Mouse (Mus musculus): ENCODE measurements around the gene Erbb4. TPM values are rescaled to one million over a fixed set of nuclear protein-coding genes. Genes with fewer than 3 reads are reported as not detected.
A peak's percentile ranks its signal among the peaks of the same experiment; 100 is the strongest.

The Erbb4 gene
- polyA plus RNA-seq, 1 experiment from 2014 or later, result 22.3 TPM

DNA sequence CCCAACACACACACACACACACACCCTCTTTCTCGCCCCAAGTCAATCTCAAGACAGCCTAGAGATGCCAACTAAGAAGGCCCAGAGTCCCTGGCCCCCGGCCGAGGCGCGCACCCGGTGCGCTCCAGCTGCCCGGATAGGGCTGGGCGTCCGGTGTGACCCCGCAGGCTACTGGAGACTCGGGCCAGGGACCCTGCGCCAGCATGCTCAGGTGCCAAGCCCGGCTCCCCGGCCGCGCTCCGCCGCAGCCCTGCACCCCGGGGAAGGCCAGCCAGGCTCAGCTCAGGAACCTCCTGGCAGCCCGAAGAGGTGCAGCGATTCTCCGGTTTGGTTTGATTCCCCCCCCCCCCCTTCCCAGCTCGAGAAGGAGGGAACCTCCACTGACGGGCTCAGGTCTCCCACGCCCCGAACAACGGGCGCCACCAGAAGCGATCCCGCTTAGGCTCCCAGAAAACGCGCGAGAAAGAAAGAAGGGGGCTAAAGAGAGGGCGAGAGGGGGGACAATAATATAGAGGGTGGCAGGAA, 860 bp downstream of the Erbb4 start:
- Histone ChIP-seq H3K27me3 (ENCODE audit: control insufficient read depth, insufficient read depth, low read length) (0 out of 2 replicates have a peak, but pooled peaks cover 3% of the 10 kb centered on the region), H3K36me3 (ENCODE audit: control insufficient read depth, insufficient read depth, low read length) (no peaks in the 10 kb centered on the region), H3K27ac (replicated peaks; ENCODE audit: low read depth, low read length) (peak overlapping the region; percentile 82), H3K9ac (replicated peaks; ENCODE audit: low read length) (peak overlapping the region; percentile 78), H3K4me1 (ENCODE audit: control insufficient read depth, insufficient read depth, low read length) (peaks cover 8% of the 10 kb centered on the region; the same call in 1 of the 2 replicates), H3K9me3 (ENCODE audit: control insufficient read depth, low read length) (no peaks in the 10 kb centered on the region), H3K4me3 (replicated peaks; ENCODE audit: low read depth, low read length) (peak overlapping the region; percentile 76), H3K4me2 (ENCODE audit: low read length) (peak overlapping the region; percentile 88)
- DNase-seq (peak; percentile 67), ATAC-seq (ENCODE audit: low FRiP score, low TSS enrichment) (peak; percentile 53)
- 0% methylated on average over 35 of the region's 35 CpGs for WGBS

DNA sequence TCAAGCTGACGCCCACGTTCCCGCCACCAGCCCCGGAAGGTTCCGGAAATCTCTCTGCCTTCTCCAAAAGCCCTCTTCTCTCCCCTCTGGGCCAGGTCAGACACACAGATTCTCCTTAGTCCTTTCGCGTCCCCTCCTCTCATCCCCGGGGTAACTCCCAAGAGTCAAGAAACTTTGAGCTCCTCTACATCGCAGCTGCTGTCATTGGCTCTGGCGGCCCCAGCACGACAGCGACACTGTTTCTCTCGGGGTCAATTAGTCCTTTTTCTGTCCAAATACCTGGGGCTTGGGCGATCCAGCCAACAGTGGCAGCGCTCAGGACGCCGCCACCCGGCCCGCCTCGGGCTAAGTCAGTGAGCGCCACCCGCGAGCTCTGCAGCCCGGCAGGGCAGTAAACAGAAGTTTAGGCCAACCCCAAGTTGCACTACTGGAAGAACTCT, 1.5 kb downstream of the Erbb4 start:
- H3K9me3 ChIP-seq (ENCODE audit: control insufficient read depth, low read length), result no peaks in the 10 kb centered on the region
- peak overlapping the region; percentile 74 for H3K27ac ChIP-seq (replicated peaks; ENCODE audit: low read depth, low read length)
- H3K27me3 ChIP-seq (ENCODE audit: control insufficient read depth, insufficient read depth, low read length), result 0 out of 2 replicates have a peak, but pooled peaks cover 3% of the 10 kb centered on the region
- H3K4me2 ChIP-seq (ENCODE audit: low read length), result peak overlapping the region; percentile 88
- peak; percentile 70 for DNase-seq
- H3K4me1 ChIP-seq (ENCODE audit: control insufficient read depth, insufficient read depth, low read length), result peaks cover 8% of the 10 kb centered on the region; the same call in 1 of the 2 replicates
- H3K9ac ChIP-seq (replicated peaks; ENCODE audit: low read length), result peak overlapping the region; percentile 58
- H3K36me3 ChIP-seq (ENCODE audit: control insufficient read depth, insufficient read depth, low read length), result no peaks in the 10 kb centered on the region
- WGBS, result under 1% methylated on average over 24 of the region's 24 CpGs
- no peak for ATAC-seq (ENCODE audit: low FRiP score, low TSS enrichment)
- H3K4me3 ChIP-seq (replicated peaks; ENCODE audit: low read depth, low read length), result peak overlapping the region; percentile 76

DNA sequence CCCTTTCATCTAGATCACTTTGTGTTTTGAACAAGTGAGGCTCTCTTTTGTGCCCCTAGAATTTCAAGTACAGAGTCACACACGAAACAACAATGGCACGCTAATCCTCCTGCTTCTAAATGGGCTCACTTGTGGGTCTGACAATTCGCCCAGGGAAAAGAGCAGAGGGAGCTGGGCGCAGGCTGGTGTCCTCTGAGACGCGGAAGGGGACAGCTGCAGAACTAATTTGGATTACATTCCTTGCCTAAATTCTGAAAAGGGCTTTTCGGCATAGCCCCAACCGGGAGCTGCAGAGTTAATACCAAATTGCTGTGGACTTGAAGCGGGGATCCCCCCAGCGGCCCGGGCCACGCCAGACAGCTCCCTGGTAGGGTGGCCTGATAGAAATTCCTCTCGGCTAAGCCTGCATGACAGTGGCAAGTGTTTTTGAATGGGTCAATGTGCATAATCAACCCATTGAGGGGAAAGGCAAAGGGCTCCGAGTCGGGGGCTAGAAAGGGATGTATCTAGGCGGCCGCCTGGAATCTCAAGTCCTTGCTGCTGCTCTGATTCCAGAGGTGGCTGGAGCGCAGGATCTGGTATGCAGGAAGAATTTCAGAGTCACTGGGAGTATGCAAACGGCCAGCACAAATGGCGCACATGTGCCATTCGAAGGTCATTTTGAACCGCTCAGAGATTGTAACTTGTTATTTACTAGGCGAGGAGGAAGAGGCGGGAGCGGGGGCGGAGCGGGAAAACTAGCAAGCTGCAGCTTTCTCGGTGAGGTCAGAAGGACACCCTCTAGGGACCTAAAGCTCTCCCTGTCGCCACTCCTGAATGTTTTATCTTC, 2.2 kb downstream of the Erbb4 start:
- Histone ChIP-seq H3K9ac (replicated peaks; ENCODE audit: low read length) (peak overlapping the region; percentile 58), H3K27me3 (ENCODE audit: control insufficient read depth, insufficient read depth, low read length) (0 out of 2 replicates have a peak, but pooled peaks cover 3% of the 10 kb centered on the region), H3K9me3 (ENCODE audit: control insufficient read depth, low read length) (no peaks in the 10 kb centered on the region), H3K36me3 (ENCODE audit: control insufficient read depth, insufficient read depth, low read length) (no peaks in the 10 kb centered on the region), H3K27ac (replicated peaks; ENCODE audit: low read depth, low read length) (peak overlapping the region; percentile 74), H3K4me2 (ENCODE audit: low read length) (peak overlapping the region; percentile 88), H3K4me3 (replicated peaks; ENCODE audit: low read depth, low read length) (peak overlapping the region; percentile 76), H3K4me1 (ENCODE audit: control insufficient read depth, insufficient read depth, low read length) (peaks cover 8% of the 10 kb centered on the region; the same call in 1 of the 2 replicates)
- ATAC-seq (ENCODE audit: low FRiP score, low TSS enrichment) (peak; percentile 74), DNase-seq (peak; percentile 81)
- under 1% methylated on average over 29 of the region's 29 CpGs for WGBS

DNA sequence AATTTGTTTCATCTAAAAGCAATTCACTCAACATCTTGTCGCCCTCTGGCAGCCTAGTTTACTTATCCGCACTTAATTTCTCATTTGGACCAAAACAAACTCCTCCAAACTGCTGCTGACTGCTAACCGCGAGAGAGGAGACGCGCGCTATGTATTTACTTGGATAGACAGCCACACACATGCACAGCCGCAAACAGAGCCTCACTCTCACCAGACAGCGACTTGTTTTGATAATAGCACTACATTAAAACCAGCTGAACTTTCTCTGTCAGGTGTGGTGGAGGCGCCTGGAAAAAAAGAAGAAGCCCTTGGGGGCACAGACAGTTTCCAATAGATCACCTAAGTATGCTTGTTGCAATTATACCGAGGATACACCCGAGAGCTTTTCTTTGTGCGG, 2.8 kb downstream of the Erbb4 start:
- Histone ChIP-seq H3K36me3 (ENCODE audit: control insufficient read depth, insufficient read depth, low read length) (no peaks in the 10 kb centered on the region), H3K9me3 (ENCODE audit: control insufficient read depth, low read length) (no peaks in the 10 kb centered on the region), H3K27ac (replicated peaks; ENCODE audit: low read depth, low read length) (peak overlapping the region; percentile 74), H3K4me3 (replicated peaks; ENCODE audit: low read depth, low read length) (peak overlapping the region; percentile 76), H3K27me3 (ENCODE audit: control insufficient read depth, insufficient read depth, low read length) (0 out of 2 replicates have a peak, but pooled peaks cover 3% of the 10 kb centered on the region), H3K4me1 (ENCODE audit: control insufficient read depth, insufficient read depth, low read length) (peaks cover 8% of the 10 kb centered on the region; the same call in 1 of the 2 replicates), H3K4me2 (ENCODE audit: low read length) (peak overlapping the region; percentile 88), H3K9ac (replicated peaks; ENCODE audit: low read length) (peak overlapping the region; percentile 58; the same call in 1 of the 2 replicates)
- ATAC-seq (ENCODE audit: low FRiP score, low TSS enrichment), result peak; percentile 22; the same call in 1 of the 2 replicates
- WGBS, result 0% methylated on average over 13 of the region's 13 CpGs
- peak; percentile 78 for DNase-seq

DNA sequence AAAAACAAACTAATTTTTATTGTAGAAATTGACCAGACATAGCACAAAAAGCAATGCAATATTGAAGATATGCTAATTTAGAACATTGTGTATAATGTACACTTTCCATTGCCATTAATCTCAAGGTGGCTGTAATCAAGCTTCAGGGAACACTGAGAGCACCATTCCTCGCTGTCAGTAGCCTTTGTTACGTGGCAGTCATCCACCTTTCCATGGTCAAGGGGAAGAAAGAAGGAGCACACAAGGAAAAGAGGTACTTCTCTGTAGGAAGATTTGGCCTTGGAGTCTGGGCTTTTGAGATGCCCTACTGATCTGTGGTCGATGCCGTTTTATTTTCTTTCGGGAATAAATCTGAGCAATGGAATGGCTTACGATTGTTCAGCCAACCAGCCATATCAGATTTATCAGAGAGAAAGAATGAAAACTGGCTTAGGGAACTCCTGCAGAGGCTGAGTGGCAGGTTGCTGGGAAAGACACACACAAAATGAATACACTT, 4.6 kb downstream of the Erbb4 start:
- Histone ChIP-seq H3K27me3 (ENCODE audit: control insufficient read depth, insufficient read depth, low read length) (no peaks in the 10 kb centered on the region), H3K4me3 (replicated peaks; ENCODE audit: low read depth, low read length) (no peak overlapping the region), H3K9me3 (ENCODE audit: control insufficient read depth, low read length) (no peaks in the 10 kb centered on the region), H3K9ac (replicated peaks; ENCODE audit: low read length) (peak overlapping the region; percentile 27; the same call in 1 of the 2 replicates), H3K4me1 (ENCODE audit: control insufficient read depth, insufficient read depth, low read length) (peaks cover 8% of the 10 kb centered on the region; the same call in 1 of the 2 replicates), H3K27ac (replicated peaks; ENCODE audit: low read depth, low read length) (peak overlapping the region; percentile 54), H3K36me3 (ENCODE audit: control insufficient read depth, insufficient read depth, low read length) (no peaks in the 10 kb centered on the region), H3K4me2 (ENCODE audit: low read length) (peak overlapping the region; percentile 42)
- DNase-seq, result peak; percentile 44
- no peak for ATAC-seq (ENCODE audit: low FRiP score, low TSS enrichment)
- 18% methylated on average over 6 of the region's 6 CpGs for WGBS

DNA sequence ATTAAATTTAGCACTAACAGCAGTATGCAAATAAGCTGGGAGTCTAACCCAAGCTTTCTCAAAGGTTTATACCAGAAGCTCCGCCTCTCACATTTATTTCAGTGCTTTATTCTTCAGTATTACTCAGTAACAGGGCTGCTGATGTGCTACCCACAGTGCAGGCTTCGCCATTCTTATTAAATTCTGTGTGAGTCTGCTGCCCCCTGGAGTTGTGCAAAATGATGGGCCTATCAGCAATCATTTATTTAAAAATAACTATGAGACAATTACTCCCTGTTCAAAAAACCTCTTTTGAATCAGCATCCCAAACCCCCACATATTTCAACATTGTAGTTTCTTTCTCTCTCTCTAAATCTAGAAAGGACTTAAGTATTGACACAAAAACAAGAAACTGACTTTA, 6.2 kb downstream of the Erbb4 start:
- H3K36me3 ChIP-seq (ENCODE audit: control insufficient read depth, insufficient read depth, low read length), result no peaks in the 10 kb centered on the region
- ATAC-seq (ENCODE audit: low FRiP score, low TSS enrichment) (no peak), DNase-seq (peak; percentile 24)
- no peak overlapping the region for H3K4me2 ChIP-seq (ENCODE audit: low read length)
- no peak overlapping the region for H3K4me3 ChIP-seq (replicated peaks; ENCODE audit: low read depth, low read length)
- H3K27ac ChIP-seq (replicated peaks; ENCODE audit: low read depth, low read length), result no peak overlapping the region
- H3K4me1 ChIP-seq (ENCODE audit: control insufficient read depth, insufficient read depth, low read length), result peaks cover 8% of the 10 kb centered on the region; the same call in 1 of the 2 replicates
- no peaks in the 10 kb centered on the region for H3K27me3 ChIP-seq (ENCODE audit: control insufficient read depth, insufficient read depth, low read length)
- H3K9me3 ChIP-seq (ENCODE audit: control insufficient read depth, low read length), result no peaks in the 10 kb centered on the region
- no peak overlapping the region for H3K9ac ChIP-seq (replicated peaks; ENCODE audit: low read length)
- WGBS, result 81% methylated on average over 2 of the region's 2 CpGs

DNA sequence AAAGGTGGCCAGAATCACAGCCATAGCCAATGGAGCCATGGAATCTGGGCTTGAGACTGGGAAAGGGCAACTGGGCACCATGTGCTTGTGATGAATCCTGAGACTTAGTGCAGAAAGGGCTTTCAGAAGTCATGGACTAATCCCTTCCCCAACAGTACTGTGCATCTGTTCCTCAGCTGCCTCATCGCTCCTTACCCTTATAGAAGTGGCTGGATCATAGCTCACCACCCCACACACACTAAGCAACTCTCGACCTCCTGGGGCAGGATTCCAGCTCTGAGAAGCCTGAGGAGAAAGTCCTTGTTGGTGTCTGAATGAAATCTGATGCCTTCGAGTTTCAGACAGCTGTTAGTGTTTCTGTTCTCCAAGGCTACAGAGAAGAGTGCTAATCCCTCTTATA, 14.8 kb downstream of the Erbb4 start:
- Histone ChIP-seq H3K9me3 (ENCODE audit: control insufficient read depth, low read length) (no peaks in the 10 kb centered on the region), H3K9ac (replicated peaks; ENCODE audit: low read length) (no peak overlapping the region), H3K4me2 (ENCODE audit: low read length) (no peak overlapping the region), H3K27ac (replicated peaks; ENCODE audit: low read depth, low read length) (no peak overlapping the region), H3K27me3 (ENCODE audit: control insufficient read depth, insufficient read depth, low read length) (no peaks in the 10 kb centered on the region), H3K4me3 (replicated peaks; ENCODE audit: low read depth, low read length) (no peak overlapping the region), H3K4me1 (ENCODE audit: control insufficient read depth, insufficient read depth, low read length) (no peaks in the 10 kb centered on the region), H3K36me3 (ENCODE audit: control insufficient read depth, insufficient read depth, low read length) (no peaks in the 10 kb centered on the region)
- DNase-seq (no peak), ATAC-seq (ENCODE audit: low FRiP score, low TSS enrichment) (no peak)
- WGBS, result 37% methylated on average over 3 of the region's 3 CpGs

DNA sequence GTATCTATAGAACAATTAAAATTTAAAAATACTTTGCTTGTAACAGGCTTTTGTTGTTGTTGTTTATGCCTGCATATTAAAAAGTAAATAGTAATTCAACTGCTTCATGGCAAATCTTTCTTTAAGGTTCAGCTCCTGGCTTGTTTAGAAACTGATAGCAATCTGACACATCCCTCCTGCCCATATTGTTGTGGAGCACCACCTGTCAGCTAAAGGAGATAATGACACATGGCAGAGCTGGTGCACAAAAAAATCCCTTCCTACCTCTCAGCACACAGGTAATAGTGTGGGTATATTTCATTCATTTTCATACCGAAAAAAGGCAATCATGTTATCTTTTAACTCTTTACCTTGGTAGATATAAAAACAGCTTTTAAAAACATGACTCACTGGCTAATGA, 18.5 kb downstream of the Erbb4 start:
- Histone ChIP-seq H3K4me2 (ENCODE audit: low read length) (no peak overlapping the region), H3K4me1 (ENCODE audit: control insufficient read depth, insufficient read depth, low read length) (no peaks in the 10 kb centered on the region), H3K27me3 (ENCODE audit: control insufficient read depth, insufficient read depth, low read length) (no peaks in the 10 kb centered on the region), H3K9me3 (ENCODE audit: control insufficient read depth, low read length) (no peaks in the 10 kb centered on the region), H3K9ac (replicated peaks; ENCODE audit: low read length) (no peak overlapping the region), H3K36me3 (ENCODE audit: control insufficient read depth, insufficient read depth, low read length) (no peaks in the 10 kb centered on the region), H3K4me3 (replicated peaks; ENCODE audit: low read depth, low read length) (no peak overlapping the region), H3K27ac (replicated peaks; ENCODE audit: low read depth, low read length) (no peak overlapping the region)
- 91% methylated on average over 1 of the region's 1 CpGs for WGBS
- DNase-seq (peak; percentile 15), ATAC-seq (ENCODE audit: low FRiP score, low TSS enrichment) (no peak)

All from midbrain, embryonic 14.5 days (tissue).